Mouse (Mus musculus): ENCODE measurements at regions not wholly inside any gene's neighbourhood (a gene's known extent, or its start where the extent isn't known, plus 50 kb on each side); places are given as distances from the start of the nearest gene placed in this dataset.
"Not testable (repeated sequence)": the region's sequence is repeated elsewhere in the genome, so short reads cannot be mapped to it uniquely, and the experiment has no call there.

DNA sequence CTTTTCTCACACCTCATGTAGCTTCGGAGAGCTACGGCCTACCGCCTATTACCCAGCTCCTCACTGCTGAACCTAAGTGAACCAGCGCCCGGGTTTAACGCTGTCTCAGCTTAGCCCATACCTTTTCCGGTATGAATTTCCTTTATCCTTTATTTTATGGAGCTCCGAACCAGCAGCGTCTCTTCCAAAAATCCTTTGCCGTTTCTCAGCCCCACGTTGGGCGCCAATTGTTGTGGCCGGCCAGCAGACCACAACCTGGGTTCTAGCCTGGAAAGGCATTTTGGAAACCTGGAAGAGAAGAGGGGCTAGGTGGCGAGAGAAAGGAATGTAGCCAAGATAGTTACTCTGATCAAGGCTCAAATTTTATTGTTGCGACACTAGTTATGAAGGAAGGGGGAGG lies 85.5 kb upstream of the Lemd2 start:
- H3K9ac ChIP-seq (replicated peaks; ENCODE audit: low read depth, low read length); H3K4me1 ChIP-seq (ENCODE audit: control insufficient read depth, insufficient read depth, low read length); H3K9me3 ChIP-seq (ENCODE audit: control insufficient read depth, low read depth, low read length); H3K27me3 ChIP-seq (ENCODE audit: control insufficient read depth, insufficient read depth, low read length); H3K36me3 ChIP-seq (ENCODE audit: control insufficient read depth, insufficient read depth, low read length); ATAC-seq (ENCODE audit: insufficient number of reproducible peaks, insufficient read depth, low FRiP score, low read depth); H3K27ac ChIP-seq (ENCODE audit: low read length); H3K4me2 ChIP-seq (replicated peaks; ENCODE audit: low read depth, low read length); H3K4me3 ChIP-seq (ENCODE audit: low read depth, low read length): not testable (repeated sequence)
- WGBS, result 95% methylated on average over 12 of the region's 15 CpGs

- not testable (repeated sequence) for H3K9me3 ChIP-seq (ENCODE audit: control insufficient read depth, low read depth, low read length)
- WGBS, result 96% methylated on average over 9 of the region's 10 CpGs
Observed at GRCm38 (mm10) chr17:27287986-27288385, 83.7 kb upstream of the Lemd2 start.

GRCm38 (mm10) chr17:27281241-27281640 lies 77.0 kb upstream of the Lemd2 start:
- H3K27me3 ChIP-seq (ENCODE audit: control insufficient read depth, insufficient read depth, low read length), result no peaks in the 10 kb centered on the region
- no peak overlapping the region for H3K27ac ChIP-seq (ENCODE audit: low read length)
- H3K4me1 ChIP-seq (ENCODE audit: control insufficient read depth, insufficient read depth, low read length), result no peaks in the 10 kb centered on the region
- H3K4me2 ChIP-seq (replicated peaks; ENCODE audit: low read depth, low read length), result no peak overlapping the region
- H3K9me3 ChIP-seq (ENCODE audit: control insufficient read depth, low read depth, low read length), result peaks cover under 1% of the 10 kb centered on the region; the same call in 1 of the 2 replicates
- H3K4me3 ChIP-seq (ENCODE audit: low read depth, low read length), result no peak overlapping the region
- WGBS, result 76% methylated on average over 9 of the region's 9 CpGs
- H3K9ac ChIP-seq (replicated peaks; ENCODE audit: low read depth, low read length), result no peak overlapping the region
- H3K36me3 ChIP-seq (ENCODE audit: control insufficient read depth, insufficient read depth, low read length), result no peaks in the 10 kb centered on the region
- ATAC-seq (ENCODE audit: insufficient number of reproducible peaks, insufficient read depth, low FRiP score, low read depth), result no peak

More at GRCm38 (mm10) chr17:27287986-27288385, 83.7 kb upstream of the Lemd2 start:
- ATAC-seq (ENCODE audit: insufficient number of reproducible peaks, insufficient read depth, low FRiP score, low read depth); H3K27me3 ChIP-seq (ENCODE audit: control insufficient read depth, insufficient read depth, low read length); H3K27ac ChIP-seq (ENCODE audit: low read length); H3K4me2 ChIP-seq (replicated peaks; ENCODE audit: low read depth, low read length); H3K9ac ChIP-seq (replicated peaks; ENCODE audit: low read depth, low read length); H3K36me3 ChIP-seq (ENCODE audit: control insufficient read depth, insufficient read depth, low read length); H3K4me3 ChIP-seq (ENCODE audit: low read depth, low read length); H3K4me1 ChIP-seq (ENCODE audit: control insufficient read depth, insufficient read depth, low read length): not testable (repeated sequence)

DNA sequence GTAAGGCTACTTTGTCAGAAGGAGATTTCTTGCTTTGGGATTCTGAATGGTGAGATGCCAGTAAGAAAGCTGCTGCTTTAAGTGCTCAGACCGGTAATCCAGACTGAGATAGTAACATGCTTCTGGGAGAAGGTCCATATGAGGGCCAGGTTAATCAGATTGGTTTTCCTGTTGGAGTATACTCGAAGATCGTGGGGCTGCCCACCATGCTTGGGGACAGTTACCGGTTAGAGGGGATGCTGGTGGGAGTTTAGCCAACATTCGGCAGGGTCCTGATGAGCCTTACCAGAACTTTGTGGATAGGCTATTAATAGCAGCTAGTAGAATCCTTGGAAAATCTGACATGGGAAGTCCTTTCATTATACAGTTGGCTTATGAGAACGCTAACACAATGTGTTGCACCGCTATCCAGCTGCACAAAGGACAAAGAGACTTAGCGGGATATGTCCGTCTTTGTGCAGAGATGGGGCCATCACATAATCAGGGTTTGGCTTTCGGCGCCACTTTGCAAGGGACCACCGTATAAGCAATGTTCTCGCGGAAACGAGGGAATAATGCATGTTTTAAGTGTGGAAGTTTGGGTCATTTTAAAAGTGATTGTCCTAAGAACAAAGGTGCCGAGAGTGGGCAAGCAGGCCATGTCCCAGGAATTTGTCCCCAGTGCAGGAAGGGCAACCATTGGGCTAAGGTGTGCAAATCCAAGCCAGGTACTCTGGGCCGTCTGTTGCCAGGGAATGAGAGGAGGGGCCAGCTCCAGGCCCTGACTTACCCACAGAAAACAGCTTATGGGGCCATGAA lies 75.4 kb upstream of the Lemd2 start:
- H3K9ac ChIP-seq (replicated peaks; ENCODE audit: low read depth, low read length); ATAC-seq (ENCODE audit: insufficient number of reproducible peaks, insufficient read depth, low FRiP score, low read depth); H3K9me3 ChIP-seq (ENCODE audit: control insufficient read depth, low read depth, low read length); H3K4me2 ChIP-seq (replicated peaks; ENCODE audit: low read depth, low read length); H3K27me3 ChIP-seq (ENCODE audit: control insufficient read depth, insufficient read depth, low read length); H3K4me3 ChIP-seq (ENCODE audit: low read depth, low read length); H3K36me3 ChIP-seq (ENCODE audit: control insufficient read depth, insufficient read depth, low read length); H3K27ac ChIP-seq (ENCODE audit: low read length); H3K4me1 ChIP-seq (ENCODE audit: control insufficient read depth, insufficient read depth, low read length): not testable (repeated sequence)
- 92% methylated on average over 17 of the region's 17 CpGs for WGBS

DNA sequence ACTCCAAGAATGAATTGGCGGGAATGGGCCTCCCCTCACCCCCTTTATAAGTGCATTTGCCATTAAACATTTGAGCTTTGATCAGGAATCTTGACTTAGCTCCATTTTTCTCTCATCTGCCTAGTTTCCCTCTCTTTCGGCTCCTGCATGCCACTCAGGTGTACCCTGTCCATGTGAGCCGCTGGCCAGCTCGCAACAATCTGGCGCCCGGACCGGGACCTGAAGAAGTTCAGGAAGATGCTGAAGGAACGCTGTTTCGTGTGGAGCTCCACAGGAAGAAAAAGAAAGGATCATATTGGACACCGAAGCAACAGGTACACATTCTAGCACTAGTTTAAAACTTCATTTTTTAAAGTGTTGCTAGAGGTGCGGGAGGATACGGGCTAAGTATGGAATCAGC lies 73.5 kb upstream of the Lemd2 start:
- WGBS, result 95% methylated on average over 12 of the region's 12 CpGs
- H3K27ac ChIP-seq (ENCODE audit: low read length); H3K4me3 ChIP-seq (ENCODE audit: low read depth, low read length); ATAC-seq (ENCODE audit: insufficient number of reproducible peaks, insufficient read depth, low FRiP score, low read depth); H3K36me3 ChIP-seq (ENCODE audit: control insufficient read depth, insufficient read depth, low read length); H3K4me2 ChIP-seq (replicated peaks; ENCODE audit: low read depth, low read length); H3K9ac ChIP-seq (replicated peaks; ENCODE audit: low read depth, low read length); H3K9me3 ChIP-seq (ENCODE audit: control insufficient read depth, low read depth, low read length); H3K4me1 ChIP-seq (ENCODE audit: control insufficient read depth, insufficient read depth, low read length); H3K27me3 ChIP-seq (ENCODE audit: control insufficient read depth, insufficient read depth, low read length): not testable (repeated sequence)

DNA sequence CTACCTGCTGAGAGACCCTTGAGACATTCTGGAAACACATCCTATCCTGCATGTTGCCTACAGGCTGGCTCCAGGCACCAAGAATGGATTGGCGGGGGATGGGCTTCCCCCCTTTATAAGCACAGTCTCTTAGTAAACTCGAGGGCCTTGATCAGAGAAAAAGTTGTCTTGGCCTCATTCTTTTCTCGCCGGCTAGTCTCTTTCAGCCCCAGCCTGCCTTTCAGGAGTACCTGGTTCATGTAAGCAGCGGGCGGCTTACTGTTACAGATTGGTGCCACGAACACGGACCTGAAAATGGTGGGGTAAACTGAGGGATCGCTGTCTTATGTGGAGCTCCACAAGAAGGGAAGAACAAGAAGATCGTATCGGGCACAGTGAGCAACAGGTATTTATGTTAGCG lies 67.5 kb upstream of the Lemd2 start:
- WGBS, result 87% methylated on average over 12 of the region's 12 CpGs
- not testable (repeated sequence) for ATAC-seq (ENCODE audit: insufficient number of reproducible peaks, insufficient read depth, low FRiP score, low read depth); H3K27ac ChIP-seq (ENCODE audit: low read length); H3K27me3 ChIP-seq (ENCODE audit: control insufficient read depth, insufficient read depth, low read length); H3K4me2 ChIP-seq (replicated peaks; ENCODE audit: low read depth, low read length); H3K36me3 ChIP-seq (ENCODE audit: control insufficient read depth, insufficient read depth, low read length); H3K9ac ChIP-seq (replicated peaks; ENCODE audit: low read depth, low read length); H3K9me3 ChIP-seq (ENCODE audit: control insufficient read depth, low read depth, low read length); H3K4me3 ChIP-seq (ENCODE audit: low read depth, low read length); H3K4me1 ChIP-seq (ENCODE audit: control insufficient read depth, insufficient read depth, low read length)

GRCm38 (mm10) chr17:27270776-27271175 lies 66.5 kb upstream of the Lemd2 start:
- H3K27ac ChIP-seq (ENCODE audit: low read length); H3K4me3 ChIP-seq (ENCODE audit: low read depth, low read length); H3K9ac ChIP-seq (replicated peaks; ENCODE audit: low read depth, low read length); H3K9me3 ChIP-seq (ENCODE audit: control insufficient read depth, low read depth, low read length); H3K4me2 ChIP-seq (replicated peaks; ENCODE audit: low read depth, low read length); ATAC-seq (ENCODE audit: insufficient number of reproducible peaks, insufficient read depth, low FRiP score, low read depth); H3K4me1 ChIP-seq (ENCODE audit: control insufficient read depth, insufficient read depth, low read length); H3K27me3 ChIP-seq (ENCODE audit: control insufficient read depth, insufficient read depth, low read length); H3K36me3 ChIP-seq (ENCODE audit: control insufficient read depth, insufficient read depth, low read length): not testable (repeated sequence)
- WGBS, result 94% methylated on average over 8 of the region's 8 CpGs

GRCm38 (mm10) chr17:27264607-27265006 lies 60.3 kb upstream of the Lemd2 start:
- not testable (repeated sequence) for ATAC-seq (ENCODE audit: insufficient number of reproducible peaks, insufficient read depth, low FRiP score, low read depth); H3K27me3 ChIP-seq (ENCODE audit: control insufficient read depth, insufficient read depth, low read length); H3K36me3 ChIP-seq (ENCODE audit: control insufficient read depth, insufficient read depth, low read length); H3K9ac ChIP-seq (replicated peaks; ENCODE audit: low read depth, low read length); H3K9me3 ChIP-seq (ENCODE audit: control insufficient read depth, low read depth, low read length); H3K27ac ChIP-seq (ENCODE audit: low read length); H3K4me3 ChIP-seq (ENCODE audit: low read depth, low read length); H3K4me2 ChIP-seq (replicated peaks; ENCODE audit: low read depth, low read length); H3K4me1 ChIP-seq (ENCODE audit: control insufficient read depth, insufficient read depth, low read length)
- 90% methylated on average over 7 of the region's 9 CpGs for WGBS

- no peaks in the 10 kb centered on the region for H3K36me3 ChIP-seq (ENCODE audit: control insufficient read depth, insufficient read depth, low read length)
- no peak for ATAC-seq (ENCODE audit: insufficient number of reproducible peaks, insufficient read depth, low FRiP score, low read depth)
- no peaks in the 10 kb centered on the region for H3K4me1 ChIP-seq (ENCODE audit: control insufficient read depth, insufficient read depth, low read length)
- H3K9me3 ChIP-seq (ENCODE audit: control insufficient read depth, low read depth, low read length), result no peaks in the 10 kb centered on the region
- H3K4me3 ChIP-seq (ENCODE audit: low read depth, low read length), result no peak overlapping the region
- H3K4me2 ChIP-seq (replicated peaks; ENCODE audit: low read depth, low read length), result no peak overlapping the region
- WGBS, result 70% methylated on average over 4 of the region's 4 CpGs
- H3K27ac ChIP-seq (ENCODE audit: low read length), result no peak overlapping the region
- no peak overlapping the region for H3K9ac ChIP-seq (replicated peaks; ENCODE audit: low read depth, low read length)
- H3K27me3 ChIP-seq (ENCODE audit: control insufficient read depth, insufficient read depth, low read length), result no peaks in the 10 kb centered on the region
Observed at GRCm38 (mm10) chr17:27262607-27263006, 58.3 kb upstream of the Lemd2 start.
